Mouse (Mus musculus): ENCODE measurements at regions not wholly inside any gene's neighbourhood (a gene's known extent, or its start where the extent isn't known, plus 50 kb on each side); places are given as distances from the start of the nearest gene placed in this dataset.
A peak's percentile ranks its signal among the peaks of the same experiment; 100 is the strongest.
"Not testable (repeated sequence)": the region's sequence is repeated elsewhere in the genome, so short reads cannot be mapped to it uniquely, and the experiment has no call there.

GRCm38 (mm10) chr17:74138517-74138916, 90.8 kb upstream of the Srd5a2 start:
- not testable (repeated sequence) for DNase-seq (ENCODE audit: low spot score in 2 of 2)

GRCm38 (mm10) chr17:74134976-74135375, 87.3 kb upstream of the Srd5a2 start:
- peak in 1 of 2 experiments; percentile 7 for DNase-seq (ENCODE audit: low spot score in 2 of 2)

GRCm38 (mm10) chr17:74131534-74131933, 83.8 kb upstream of the Srd5a2 start:
- no peak for DNase-seq (ENCODE audit: low spot score in 2 of 2)

- DNase-seq (ENCODE audit: low spot score in 2 of 2) = no peak
These were observed 75.2 kb upstream of the Srd5a2 start for GRCm38 (mm10) chr17:74122944-74123343.

GRCm38 (mm10) chr17:74120969-74121368, 73.3 kb upstream of the Srd5a2 start:
- no peak for DNase-seq (ENCODE audit: low spot score in 2 of 2)
